Mouse (Mus musculus): ENCODE measurements at regions not wholly inside any gene's neighbourhood (a gene's known extent, or its start where the extent isn't known, plus 50 kb on each side); places are given as distances from the start of the nearest gene placed in this dataset.

DNA sequence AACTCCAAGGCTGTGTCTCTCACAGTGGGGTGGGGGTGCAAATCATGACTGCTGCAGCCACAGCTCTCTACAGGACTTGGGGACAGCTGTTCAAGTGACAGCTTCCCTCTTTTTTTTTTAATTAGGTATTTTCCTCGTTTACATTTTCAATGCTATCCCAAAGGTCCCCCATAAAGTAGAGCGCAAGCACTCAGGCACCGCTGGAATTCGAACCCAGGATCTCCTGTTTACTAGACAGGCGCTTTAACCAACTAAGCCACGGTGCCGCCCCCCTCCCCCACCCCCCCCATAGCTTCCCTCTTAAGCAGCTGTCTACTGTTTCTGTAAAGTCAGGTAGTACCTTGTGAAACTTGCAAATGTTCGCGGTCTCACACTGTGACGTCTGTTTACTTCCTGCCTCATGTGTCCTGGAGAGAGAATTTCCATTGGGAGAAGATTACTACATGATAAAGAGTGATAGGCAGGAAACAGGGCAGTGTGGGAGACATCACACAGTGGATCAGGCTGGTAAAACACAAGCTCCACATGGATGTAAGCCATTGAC, 324.7 kb downstream of the 1700129C05Rik start:
- DNase-seq (ENCODE audit: low spot score) = peak; percentile 60

DNA sequence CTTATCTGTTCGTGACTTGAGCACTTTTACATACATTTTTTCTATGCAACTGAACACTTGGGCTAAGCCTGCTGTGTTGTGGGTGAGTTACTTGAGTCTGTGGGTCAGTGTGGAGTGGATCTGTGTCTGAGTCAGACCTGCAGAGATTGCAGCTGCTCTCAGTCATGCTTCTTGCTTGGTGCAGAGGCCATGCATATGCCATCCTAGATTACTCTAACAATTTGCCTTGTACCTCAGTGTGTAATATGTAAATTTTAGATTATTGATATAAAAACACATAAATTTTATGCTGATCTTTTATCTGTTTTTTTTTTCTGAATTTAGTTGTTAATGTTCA, 326.2 kb downstream of the 1700129C05Rik start:
- DNase-seq (ENCODE audit: low spot score) = no peak

DNA sequence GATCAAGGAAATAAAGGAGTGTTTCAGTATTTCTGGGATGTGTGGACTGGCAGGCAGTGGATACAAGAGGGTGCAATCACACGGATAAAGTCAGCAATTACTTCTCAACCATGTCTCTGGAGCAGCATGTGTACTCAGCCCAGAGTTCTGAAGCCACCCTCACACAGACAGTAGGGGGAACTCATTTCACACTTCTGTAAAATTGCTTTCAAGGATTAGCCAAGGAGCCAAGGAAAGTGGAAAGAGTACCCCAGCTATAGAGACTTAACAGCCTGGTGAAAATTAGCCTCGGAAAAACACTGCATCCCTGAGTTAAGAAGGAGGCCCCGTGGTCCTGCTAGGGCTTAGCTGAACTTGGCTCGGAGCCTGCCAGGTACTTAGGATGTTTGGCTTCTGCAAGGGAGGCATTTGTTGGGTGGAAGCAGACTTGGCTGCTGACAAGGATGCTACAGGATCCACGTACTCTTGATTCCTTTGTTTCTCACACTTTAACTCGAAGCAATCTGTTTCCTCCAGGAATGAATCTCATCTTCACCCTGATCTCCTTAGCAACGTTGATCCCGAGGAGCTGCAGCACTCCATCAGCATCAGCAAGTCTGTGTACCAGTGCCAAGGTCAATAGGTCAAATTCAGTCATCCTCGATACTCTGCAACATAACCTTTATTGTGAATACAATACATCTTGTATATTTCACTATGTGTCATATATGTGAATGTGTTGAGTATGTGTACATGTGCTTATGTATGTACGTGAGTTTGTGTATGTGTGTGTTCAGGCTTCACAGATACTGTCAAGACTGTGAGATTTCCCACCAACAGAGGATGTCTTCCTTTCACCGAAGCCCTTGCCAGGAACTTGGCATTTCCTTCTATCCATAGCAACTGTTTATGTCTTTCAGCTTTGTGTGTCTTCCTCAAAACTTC, 326.8 kb downstream of the 1700129C05Rik start:
- DNase-seq (ENCODE audit: low spot score) = no peak

DNA sequence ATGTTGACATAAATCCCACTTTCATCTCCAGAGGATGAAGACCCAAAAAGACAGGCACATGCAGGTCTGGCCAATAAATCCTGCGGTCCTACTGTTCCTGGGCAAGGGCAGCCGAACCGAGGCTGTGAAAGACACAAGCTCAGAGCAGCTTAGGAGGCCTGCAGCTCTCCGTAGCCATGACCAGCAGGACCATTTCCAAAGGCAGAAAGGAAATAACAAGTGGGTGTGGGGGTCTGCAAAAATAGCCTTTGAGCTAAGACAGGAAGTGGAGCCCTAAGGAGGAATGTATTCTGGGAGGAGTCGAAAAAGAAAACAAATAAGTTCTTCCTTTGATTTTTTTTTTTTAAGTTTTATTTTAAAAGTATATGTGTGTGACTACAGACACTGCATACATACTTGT, 330.1 kb downstream of the 1700129C05Rik start:
- DNase-seq (ENCODE audit: low spot score) = no peak

DNA sequence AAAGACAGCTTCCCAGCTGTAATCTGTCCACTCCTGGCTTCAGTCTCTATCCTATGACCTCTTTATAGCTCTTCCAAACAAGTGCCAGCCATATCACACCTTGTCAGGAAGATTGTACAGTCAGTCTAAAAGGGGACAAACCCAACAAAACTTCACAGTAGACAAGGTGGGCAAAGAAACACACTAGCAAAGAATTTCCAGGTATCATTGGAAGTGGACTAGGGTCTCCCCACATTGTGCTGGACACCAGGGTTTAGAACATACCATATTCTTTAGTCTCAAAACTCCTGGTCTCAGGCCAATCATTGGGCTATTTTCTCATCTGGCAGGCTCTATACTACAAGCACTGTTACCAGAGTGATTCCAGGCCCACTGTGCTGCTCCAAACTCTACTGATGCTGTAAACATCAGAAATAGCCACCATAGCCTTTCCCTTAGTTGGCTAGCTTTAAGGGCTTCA, 341.3 kb downstream of the 1700129C05Rik start:
- no peak for DNase-seq (ENCODE audit: low spot score)

DNA sequence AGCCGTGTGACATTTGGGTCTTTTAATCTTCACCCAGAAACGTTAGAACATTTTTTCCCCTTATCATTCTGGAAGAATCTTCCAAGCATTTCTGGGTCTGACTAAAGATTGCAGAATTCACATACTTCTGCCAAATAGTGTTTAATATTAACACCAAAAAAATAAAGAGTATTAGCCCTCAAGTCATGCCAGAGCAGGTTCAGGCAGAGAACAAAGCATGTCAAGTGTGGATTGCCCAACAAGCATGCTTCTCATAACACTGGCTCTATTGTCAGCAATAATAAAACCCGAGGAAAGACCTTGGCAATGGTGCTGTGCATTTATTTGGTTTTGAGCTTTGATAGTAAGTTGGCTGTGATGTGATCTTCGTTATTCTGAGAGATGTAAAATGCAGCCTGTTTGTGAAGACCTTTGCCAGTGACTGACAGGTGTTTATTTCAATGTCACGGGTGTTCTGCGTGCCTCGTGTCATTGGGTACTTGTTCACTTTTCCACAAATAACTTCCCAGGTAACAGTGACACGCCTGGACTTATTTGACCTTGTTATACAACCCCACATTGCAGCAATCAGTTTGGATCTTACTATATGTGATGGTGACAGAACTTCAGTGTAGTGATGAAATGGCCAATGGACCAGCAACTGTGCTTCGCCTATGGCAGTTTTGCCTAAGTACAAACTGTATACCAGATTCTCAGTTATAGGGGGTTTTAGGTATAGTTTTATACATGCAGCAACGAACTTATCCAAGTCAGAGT, 354.3 kb downstream of the 1700129C05Rik start:
- DNase-seq (ENCODE audit: low spot score) = no peak

DNA sequence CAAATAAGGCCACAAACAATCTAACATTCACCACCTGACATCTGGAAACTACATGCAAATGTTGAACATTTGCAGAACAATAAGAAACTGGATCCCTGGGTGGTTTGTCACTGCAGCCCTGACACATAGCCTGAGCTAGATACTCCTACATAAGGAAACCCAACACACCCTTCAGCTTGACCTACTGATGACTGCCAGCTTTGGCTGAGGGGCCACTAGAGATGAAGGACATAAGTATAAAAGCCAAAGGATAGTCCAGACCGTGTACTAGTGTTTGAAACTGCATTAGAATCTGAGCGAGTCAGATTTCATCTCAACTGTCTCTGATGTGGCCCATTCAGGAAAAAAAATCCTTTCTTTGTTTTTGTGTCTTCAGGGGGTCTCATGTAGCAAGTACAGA, 355.1 kb downstream of the 1700129C05Rik start:
- no peak for DNase-seq (ENCODE audit: low spot score)

DNA sequence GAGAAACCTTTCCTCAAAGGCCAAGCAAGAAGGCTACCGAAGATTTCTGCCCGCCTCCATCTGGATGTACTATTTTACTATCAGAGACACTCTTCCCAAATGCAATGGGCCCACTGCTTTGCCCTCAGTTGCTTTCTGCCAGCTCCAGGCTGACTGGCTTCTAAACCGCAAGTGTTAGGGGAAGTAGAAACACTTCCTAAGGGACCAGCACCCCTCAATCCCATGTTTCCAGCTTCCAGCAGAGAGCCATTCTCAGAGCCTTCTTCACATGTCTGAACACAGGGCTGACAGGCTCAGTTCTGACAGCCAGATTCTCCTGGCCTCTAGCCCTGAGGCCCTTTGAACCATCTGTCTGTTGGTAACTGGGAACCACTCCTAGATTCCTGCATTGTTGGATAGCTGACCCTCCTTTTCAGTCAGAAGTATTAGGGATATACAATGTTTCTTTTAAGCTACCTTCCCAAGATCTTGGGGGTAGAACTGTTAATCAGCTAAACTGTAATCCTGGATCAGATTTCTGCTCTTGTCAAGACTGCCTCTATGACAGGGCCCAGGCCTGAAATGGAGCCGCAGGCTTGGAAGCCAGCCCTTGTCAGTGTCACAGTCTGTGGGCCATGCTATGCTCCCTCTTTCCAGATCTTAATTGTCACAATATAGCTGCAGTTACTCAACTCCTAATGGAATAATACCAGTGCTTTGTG, 355.8 kb downstream of the 1700129C05Rik start:
- no peak for DNase-seq (ENCODE audit: low spot score)

DNA sequence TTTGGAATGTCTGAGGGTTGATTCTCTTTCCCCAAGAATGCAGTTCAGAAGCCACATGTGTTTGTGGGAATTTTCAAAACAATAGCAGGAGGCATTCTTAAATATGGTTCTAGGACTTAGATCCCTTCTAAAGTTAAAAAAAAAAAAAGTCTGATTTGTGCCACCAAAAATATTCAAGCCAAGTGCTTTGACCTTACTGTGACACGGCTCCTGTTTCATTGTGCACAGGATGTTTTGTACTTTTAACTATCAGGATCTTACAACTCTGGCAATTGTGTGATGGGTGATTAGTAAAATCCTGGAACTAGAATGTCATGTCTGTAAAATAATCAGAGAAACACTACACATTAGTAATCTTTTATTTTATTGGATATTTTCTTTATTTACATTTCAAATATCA, 359.5 kb downstream of the 1700129C05Rik start:
- no peak for DNase-seq (ENCODE audit: low spot score)

DNA sequence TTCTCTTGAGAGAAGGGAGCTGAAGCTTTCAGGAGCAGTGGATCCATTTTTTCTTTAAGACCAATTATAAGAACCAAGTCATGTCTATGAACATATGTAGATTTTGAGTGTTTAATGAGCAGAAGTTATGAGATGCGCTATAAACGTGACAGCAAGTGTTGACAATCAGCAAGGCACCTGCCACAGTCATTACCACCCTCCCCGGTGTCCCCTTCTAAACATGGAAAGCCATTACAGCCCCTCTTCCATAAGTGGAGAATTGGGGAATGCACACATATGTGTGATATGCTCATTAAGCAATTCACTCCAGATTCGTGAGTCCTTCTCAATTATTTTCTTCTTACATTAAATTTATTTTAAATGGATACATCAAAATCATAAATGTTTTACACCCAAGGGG, 362.4 kb downstream of the 1700129C05Rik start:
- DNase-seq (ENCODE audit: low spot score) = no peak

DNA sequence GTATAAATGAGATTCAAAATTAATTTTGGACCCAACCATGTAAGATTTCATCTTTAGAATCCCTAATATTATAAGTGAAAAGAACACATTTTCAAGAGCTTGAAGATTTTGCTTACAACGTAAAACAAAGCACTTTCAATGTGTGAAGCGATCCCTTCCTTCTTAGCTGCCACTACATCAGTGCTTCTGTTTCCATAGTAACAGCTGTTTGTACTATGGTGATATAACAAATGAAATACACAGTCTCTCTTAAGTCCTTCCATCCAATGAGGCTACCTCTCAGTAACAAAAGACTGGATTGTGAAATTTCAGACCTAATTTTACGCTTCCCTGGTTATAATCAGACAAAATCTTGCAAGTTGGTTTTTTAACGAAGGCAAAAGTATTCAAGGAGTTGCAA, 364.0 kb downstream of the 1700129C05Rik start:
- no peak for DNase-seq (ENCODE audit: low spot score)

DNA sequence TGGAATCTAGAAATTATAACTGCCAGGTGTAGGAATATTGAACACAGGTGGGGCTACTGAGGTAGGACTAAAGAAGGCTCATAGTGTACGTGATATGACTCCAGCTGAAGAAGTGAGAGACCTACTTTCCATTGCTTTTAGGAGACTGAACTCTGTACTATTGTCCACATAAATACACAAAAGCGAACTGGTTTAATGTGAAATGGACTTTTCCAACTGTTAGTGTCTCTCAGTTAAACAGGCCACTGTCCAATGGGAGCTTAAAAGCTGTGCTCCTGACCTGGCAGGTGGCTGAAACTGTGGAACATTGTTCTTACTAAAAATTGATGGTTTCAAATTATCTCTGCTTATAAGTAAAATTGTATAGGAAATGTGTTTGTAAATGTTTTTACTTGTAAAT, 381.4 kb downstream of the 1700129C05Rik start:
- no peak for DNase-seq (ENCODE audit: low spot score)

DNA sequence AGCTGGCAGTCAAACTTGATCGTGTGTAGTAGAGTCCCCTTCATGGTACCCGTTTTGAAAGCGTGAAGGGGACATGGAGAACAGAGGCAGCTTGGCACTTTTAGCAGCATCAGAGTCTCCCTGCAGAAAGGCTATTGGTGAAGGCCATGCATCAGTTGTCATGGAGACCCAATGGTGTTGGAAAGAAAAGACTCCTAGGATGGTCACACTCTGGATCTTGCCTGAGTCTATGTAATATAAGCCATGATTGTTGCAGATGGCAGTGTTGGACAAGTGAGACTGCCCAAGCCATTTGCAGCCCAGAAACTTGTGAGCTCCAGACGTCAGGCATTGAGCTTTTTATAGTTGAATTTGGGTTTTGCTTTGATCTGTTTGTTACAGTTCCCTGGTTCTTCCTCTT, 382.9 kb downstream of the 1700129C05Rik start:
- no peak for DNase-seq (ENCODE audit: low spot score)

DNA sequence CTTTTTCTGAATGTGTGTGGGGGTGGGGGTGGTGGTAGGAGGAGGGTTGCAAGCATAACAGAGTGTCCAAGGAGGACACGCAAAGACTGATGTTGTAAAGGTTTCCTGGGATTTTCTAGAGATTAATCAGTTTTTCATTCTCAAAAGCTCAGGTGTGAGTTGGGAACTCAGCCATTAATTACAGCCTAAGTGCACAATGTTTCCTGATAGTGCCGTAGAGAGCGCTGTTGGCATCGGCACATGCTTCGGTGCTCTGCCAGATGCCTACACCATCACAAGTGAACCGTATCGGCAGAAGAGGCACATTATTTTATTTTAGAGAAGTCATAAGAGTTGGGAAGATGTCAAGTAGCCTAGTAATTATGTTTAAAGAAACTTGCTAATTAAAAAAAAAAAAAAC, 388.9 kb downstream of the 1700129C05Rik start:
- no peak for DNase-seq (ENCODE audit: low spot score)

DNA sequence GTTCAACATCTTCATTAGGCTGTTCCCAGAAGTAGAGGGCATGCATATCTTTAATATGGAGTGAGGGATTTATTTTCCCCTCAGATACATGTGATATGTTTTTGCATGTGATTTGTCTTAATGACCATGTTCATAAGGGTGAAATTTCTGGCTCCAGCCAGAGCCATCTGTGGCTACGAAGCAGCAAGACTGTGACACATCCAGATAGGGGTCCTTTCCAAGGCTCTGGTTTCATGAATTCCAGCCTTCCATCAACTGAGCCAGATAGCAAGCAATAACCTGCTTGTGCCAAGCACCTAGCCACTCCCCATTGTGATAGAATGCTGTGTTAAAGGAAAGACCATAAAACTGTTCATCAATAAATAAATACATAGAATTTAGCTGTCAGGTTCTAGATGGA, 389.6 kb downstream of the 1700129C05Rik start:
- DNase-seq (ENCODE audit: low spot score) = no peak

DNA sequence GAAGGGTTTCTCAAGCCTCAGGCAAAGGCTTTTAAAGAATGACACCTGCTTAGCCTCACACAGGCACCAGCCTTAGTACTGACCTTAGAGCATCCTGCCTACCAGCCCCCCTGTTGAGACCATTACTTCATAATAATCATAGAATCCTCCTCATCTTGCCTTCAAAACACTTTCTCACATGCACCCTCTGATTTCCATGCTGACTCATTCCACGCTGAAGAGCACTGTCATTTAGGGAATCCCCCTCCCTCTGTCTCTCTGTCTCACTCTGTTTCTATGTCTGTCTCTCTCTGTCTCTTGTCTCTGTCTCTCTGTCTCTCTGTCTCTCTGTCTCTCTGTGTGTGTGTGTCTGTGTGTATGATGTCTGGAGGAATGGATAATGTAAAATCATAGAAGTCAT, 416.3 kb downstream of the 1700129C05Rik start:
- DNase-seq (ENCODE audit: low spot score) = no peak

DNA sequence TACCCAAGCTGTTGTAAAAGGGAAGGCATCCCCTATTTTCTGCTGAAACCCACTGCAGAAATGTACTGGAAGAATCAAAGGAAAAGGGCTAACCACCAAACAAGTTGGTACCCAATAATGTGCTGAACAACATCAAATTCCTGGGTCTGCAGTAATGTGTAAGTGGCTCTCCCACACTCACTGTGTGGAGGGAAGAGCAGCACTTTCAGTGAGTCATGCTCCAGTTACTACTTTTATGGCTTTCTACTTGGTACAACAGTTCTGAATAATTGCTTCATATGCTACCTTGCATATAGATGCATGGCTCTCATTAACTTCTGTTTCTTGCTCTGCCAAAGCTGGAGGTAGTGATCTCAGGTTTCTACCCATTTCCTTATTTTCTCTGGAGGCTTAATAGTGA, 427.8 kb downstream of the 1700129C05Rik start:
- DNase-seq (ENCODE audit: low spot score) = no peak

DNA sequence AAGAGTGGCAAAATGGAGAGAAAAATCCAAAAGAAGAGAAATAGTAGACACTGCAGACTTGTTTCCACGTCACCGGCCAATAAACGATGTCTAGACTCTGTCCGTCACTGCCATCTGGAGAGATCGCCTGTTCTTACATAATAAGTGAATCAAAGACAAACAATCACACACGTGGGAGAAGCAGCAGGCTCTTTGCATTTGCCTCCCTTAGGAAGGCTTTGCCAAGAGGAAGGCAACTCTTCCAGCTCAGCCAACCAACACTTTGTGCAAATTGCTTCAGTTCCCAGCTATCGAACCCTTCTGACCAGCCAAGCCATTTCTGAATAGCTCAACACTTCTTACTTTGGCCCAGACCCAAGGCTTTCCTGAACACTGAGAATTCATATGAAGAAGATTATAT, 432.8 kb downstream of the 1700129C05Rik start:
- no peak for DNase-seq (ENCODE audit: low spot score)

DNA sequence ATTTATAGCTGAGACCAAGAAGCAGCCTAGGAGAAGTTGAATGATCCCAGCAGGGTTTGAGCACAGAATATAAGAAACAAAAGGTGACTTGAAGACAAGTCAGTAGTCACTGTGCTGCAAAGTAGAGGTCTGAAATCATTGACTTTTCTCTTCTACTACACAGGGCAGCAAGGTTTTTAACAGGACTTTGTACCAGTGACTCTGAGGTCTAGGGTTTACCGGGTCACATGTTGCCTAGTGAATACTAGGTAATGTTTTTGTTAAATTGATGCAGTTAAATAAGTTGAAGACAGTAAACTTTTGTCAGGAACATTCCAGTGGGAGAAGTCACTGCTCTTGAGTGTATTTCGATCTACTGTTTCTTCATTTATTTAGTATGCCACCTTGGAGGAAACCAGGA, 433.4 kb downstream of the 1700129C05Rik start:
- DNase-seq (ENCODE audit: low spot score) = no peak

DNA sequence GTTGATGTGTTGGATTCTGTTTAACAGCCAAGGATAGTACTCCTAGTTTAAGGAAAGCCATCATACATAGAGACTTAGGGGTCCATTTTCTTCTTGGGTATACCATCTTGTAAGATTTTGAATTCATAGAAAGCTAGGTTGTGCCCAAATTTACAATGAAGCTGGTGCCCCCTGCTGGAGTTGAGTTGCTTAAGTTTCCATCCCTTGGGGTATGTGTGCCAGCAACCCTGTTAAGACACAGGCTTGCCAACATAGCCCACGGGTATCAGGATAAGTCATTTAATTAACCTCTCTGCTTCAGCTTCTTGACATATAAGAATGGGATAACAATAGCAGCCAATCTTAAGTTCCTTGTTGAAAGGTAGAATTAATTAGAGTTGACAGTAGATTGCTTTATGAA, 440.9 kb downstream of the 1700129C05Rik start:
- DNase-seq (ENCODE audit: low spot score) = no peak

DNA sequence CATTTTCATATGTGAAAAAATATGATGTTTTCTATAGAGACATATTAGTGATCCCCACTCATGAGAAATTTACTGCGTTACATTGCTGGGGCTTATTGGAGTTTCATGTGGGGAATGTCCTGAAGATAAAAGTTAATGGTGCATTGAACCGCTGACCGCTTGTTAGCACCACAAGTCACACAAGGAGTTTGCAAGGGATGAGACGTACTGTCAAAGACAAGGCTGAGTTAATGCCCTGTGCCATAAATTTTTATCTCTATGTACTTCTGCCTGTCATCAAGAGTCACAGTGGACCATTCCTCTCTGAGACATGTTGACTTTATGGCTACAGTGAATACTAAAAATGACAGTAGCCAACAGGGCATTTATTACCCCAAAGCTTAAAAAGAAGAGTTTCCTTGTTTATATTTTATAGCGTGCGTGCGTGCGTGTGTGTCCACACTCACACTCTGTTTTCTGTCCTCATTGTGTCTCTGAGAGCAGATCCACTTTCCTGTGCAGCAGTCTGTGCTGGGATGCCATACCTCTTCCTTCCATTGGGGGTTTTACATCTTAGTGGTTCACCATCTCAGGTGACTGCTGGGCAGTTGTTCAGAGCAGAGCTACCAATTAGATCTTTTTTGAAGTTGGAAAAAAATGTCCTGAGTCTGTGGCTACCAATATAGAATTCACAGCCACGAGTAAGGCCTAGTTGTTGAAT, 451.4 kb downstream of the 1700129C05Rik start:
- no peak for DNase-seq (ENCODE audit: low spot score)

DNA sequence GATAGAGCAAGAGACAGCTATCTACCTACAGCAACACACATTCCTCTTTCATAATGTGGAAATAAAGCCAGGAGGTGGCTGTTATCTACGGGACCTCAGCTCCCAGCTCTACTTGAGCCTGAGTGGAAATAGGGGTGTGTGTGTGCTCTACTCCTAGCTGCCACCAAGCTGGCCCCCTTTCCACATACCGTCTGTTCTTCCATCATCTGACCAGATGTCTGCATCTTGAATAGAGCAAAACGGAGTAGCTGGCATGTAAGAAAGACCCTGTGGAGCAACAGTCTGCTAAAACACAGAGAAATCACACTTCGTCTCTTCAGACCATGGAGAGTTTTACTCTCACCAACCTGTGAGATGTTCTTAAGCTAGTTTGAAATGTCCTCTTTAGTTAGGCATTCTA, 454.9 kb downstream of the 1700129C05Rik start:
- DNase-seq (ENCODE audit: low spot score) = no peak

Data from MN1 (cell line).